Mouse (Mus musculus) layer of hippocampus, adult 8-10 months (tissue): Measurements from ENCODE around the gene Lypd3. TPM values are rescaled to one million over a fixed set of nuclear protein-coding genes. Genes with fewer than 3 reads are reported as not detected.
"Not testable (repeated sequence)": the region's sequence is repeated elsewhere in the genome, so short reads cannot be mapped to it uniquely, and the experiment has no call there.

ENCODE experiments used
- DNase-seq, 2 experiments: peaks; one replicate each; pipeline ENCODE4 v3.0.0; 2022; ENCODE audit warnings: low spot score in 2 of 2
- total RNA-seq, 4 experiments: library from RNA; stranded (reverse); gene quantifications; 2 replicates each; pipeline ENCODE4 v1.2.4; 2022

Gene Lypd3
- total RNA-seq, 4 experiments from 2014 or later, result 0.19 to 1.1 (median 0.34) TPM

DNA sequence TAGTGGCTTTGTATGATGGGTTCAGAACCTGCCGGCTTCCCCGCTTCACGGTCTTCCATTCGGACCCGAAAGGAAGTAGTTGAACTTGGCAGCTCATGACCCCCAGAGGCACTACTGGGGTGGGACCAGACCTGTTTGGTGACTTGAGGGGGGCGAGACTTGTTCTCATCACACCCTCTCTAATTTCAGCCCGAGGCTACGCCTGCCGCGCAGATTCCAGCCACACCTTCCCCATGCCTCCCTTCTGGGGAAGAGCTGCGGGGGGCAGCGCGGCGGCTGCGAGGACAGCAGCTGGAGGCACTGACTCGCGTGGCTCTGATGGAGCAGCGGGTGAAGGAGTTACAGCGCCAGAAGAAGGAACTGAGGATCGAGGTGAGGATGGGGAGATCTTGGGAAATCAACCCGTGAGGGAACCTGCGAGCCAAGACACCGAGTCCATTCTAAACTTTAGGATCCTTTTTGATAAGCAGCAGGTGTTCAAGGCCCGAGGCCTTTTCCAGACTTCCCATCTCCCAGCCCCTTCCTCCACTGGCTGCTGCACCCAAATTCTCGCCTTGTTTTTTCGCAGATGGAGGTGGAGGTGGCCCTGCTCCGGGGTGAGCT lies 23.9 kb upstream of the Lypd3 start:
- no peak for DNase-seq

DNA sequence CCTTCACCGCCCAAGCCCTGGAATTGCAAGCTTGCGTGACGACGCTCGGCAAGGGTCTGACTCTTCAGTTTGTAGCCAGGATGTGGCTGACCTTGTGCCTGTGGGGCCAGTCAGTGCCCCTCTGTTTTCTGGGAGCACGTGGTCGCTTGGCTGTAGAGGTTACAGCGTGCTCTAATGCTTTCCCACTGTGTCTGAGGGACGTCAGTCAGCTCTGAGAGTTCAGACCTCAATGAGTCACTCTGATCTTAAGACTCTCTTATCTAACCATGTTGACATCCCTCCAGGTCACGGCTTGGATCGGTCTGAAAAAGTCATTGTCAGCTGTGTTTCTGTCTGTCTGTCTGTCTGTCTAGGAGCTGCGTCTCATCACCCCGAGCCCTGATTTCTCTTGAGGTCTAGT lies 21.5 kb upstream of the Lypd3 start:
- no peak for DNase-seq

- DNase-seq, result no peak
These were observed 18.6 kb upstream of the Lypd3 start for GRCm38 (mm10) chr7:24617763-24618162.

DNA sequence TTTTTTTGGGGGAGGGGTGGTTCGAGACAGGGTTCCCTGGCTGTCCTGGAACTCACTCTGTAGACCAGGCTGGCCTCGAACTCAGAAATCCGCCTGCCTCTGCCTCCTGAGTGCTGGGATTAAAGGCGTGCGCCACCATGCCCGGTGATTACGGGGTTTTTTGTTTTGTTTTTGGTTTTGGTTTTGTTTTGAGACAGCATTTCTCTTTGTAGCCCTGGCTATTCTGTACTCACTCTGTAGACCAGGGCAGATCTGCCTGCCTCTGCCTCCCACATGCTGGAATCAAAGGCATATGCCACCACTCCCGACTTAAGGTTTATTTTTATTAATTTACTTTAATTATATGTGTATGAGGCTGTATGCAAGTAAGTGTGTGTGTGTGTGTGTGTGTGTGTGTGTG lies 18.0 kb upstream of the Lypd3 start:
- DNase-seq, result not testable (repeated sequence)

GRCm38 (mm10) chr7:24619671-24620397 lies 16.5 kb upstream of the Lypd3 start:
- DNase-seq, result no peak

DNA sequence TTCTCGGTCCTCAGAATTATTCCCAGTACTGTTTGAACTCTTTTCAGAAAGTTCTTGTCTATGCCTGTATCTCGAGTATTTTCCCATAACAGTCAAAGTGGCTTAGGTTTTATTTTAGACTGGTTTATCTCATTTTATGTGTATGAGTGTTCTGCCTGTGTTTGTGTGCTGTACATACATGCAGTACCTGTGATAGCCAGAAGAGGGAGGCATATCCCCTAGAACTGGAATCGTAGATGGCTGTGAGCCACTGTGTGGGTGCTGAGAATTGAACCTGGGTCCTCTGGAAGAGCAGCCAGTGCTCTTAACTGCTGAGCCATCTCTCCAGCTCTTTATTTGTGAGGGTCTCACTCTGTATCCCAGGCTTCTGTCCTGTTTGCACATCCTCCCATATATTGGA lies 15.2 kb upstream of the Lypd3 start:
- no peak for DNase-seq

DNA sequence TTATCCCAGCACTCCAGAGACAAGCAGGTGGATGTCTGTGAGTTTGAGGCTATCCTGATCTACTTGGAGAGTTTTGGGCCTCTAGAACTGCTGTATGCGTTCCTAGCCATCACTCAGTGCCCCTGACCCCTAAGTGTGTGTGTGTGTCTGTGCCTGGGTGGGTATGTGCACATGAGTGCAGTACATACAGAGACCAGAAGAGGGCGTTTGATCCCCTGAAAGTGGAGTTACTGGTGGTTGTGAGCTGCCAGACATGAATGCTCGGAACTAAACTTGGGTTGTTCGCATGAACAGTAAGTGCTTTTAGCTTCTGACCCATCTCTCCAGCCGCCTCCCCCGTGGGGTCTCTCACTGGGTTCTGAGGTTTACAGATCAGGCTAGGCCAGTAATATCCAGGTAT lies 13.4 kb upstream of the Lypd3 start:
- DNase-seq, result no peak

DNA sequence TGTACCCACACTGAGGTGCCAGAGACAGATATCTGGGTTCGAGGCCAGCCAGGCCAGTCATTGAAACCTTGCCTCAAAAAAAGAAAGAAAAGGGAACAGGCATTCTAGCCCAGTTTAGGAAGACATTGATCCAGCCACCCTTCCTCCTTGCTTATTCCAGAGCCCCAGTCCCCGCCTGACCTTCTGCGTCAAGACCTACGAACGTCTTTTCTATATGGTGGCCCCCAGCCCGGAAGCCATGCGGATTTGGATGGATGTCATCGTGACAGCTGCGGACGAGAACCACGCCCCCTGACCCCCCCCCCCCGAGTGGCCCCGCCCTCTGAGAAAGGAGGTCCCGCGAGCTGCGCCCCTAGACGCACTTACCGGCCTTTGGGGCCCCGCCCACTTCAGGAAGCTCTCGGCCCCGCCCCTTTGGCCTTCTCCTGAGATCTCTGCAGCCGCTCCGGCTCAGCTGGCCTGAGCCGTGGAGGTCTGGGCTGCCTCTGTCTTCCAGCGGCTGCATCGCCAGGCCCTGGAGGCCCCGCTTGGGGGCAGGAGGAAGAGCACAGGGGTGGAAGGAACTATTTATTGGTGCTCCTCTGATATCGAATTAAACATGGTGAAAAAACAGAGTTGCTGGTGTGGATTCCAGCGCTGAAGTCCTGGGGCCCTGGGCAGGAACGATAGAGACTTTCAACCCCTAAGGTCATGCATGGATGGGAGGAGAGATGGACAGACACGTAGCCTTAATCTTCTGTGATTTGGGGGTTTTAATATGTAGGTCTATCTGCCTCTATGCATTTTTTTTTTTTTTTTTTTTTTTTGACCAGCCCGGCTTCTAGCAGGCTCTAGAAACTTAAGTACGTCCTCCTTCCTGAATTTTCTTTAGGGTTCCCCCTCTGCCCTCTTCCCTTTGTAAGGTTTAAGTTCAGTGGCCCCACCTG lies 7.4 kb upstream of the Lypd3 start:
- peak in 1 of 2 experiments; percentile 25 for DNase-seq

GRCm38 (mm10) chr7:24629672-24630071 lies 6.7 kb upstream of the Lypd3 start:
- DNase-seq, result no peak

GRCm38 (mm10) chr7:24630116-24630880 lies 6.1 kb upstream of the Lypd3 start:
- DNase-seq, result no peak

GRCm38 (mm10) chr7:24637046-24637445 lies 696 bp downstream of the Lypd3 start:
- DNase-seq, result no peak

- DNase-seq, result no peak
These were observed 1.9 kb downstream of the Lypd3 start for GRCm38 (mm10) chr7:24638026-24638856.

DNA sequence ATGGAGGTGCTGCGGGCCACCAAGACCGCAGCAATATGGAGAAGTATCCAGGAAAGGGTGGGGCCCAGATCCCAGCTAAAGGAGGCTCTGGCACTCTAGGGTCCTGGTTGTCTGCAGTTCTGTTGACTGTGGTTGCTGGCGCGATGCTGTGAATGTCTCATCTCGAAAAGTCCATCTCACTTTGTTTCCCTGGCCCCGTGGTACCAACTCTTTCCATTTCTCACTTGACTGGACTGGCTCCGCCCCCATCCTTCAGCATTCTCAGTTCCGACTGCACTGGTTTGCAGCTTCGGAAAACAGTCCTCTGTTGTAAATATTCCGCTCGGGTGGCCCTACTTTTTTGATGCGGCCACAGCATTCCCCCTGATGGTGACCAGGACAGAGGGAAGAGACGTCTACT lies 4.1 kb downstream of the Lypd3 start:
- DNase-seq, result no peak

DNA sequence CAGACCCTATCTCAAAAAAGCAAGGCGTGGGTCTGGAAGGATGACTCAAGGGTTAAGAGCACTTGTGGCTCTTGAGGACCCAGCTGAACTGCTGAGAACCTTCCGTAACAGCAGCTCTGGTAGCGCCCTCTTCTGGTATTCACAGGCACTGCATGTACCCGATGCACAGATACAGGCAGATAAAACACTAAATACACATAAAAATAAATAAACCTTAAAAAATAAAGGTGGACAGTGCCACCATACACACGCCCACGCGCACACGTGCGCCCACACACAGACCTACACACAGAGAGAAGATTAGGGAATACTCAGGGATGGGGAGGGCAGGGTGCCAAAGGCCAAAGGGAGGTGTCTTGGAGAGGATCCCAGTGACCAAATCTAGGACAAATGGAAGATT lies 6.1 kb downstream of the Lypd3 start:
- DNase-seq, result peak in 1 of 2 experiments; percentile 41

GRCm38 (mm10) chr7:24644492-24644891 lies 8.1 kb downstream of the Lypd3 start:
- no peak for DNase-seq

DNA sequence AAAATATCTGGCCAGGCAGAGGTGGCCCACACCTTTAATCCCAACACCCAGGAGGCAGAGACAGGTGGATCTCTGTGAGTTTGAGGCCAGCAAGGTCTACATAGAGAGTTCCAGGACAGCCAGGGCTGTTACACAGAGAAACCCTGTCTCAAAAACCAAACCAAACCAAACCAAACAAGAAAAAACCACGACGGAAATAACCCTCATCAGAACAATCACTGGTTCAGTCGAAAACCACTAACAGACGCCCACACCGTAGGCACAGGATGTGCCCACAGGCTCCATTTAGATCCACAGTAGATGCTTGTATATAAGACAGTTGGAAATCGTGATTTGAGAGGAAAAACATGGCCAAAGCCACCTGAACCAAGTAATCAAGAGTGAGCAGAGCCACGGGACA lies 8.6 kb downstream of the Lypd3 start:
- DNase-seq, result no peak

GRCm38 (mm10) chr7:24646486-24646885 lies 10.1 kb downstream of the Lypd3 start:
- DNase-seq, result no peak

DNA sequence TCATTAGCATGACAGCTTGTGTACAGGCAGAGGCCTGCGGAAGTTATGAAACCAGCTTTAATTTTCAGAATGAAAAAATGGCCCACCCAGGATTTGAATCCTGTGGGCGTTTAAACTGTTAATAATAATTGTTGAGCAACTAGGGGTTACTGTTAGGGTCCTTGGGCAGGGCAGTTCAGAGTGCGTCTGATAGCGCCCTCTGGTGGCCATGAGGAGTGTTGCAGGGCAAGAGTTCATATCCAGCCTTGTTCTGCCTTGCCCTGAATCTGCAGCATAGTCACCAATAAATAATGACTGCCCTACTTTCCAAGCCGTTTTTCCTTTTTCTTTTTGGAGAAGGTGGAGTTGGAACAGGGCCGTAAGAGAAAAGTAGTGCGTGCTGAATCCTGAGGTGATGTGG lies 17.3 kb downstream of the Lypd3 start:
- peak; percentile 29 to 55 for DNase-seq

GRCm38 (mm10) chr7:24659737-24660357 lies 23.5 kb downstream of the Lypd3 start:
- no peak for DNase-seq
